Mouse (Mus musculus): ENCODE measurements around the gene Rac3.

Gene Rac3

GRCm38 (mm10) chr11:120772749-120773148 lies 51.5 kb downstream of the Rac3 start:
- in situ Hi-C loops (cut with MboI, MseI) = no loop called here

All from T-helper 2 cell (primary cell).